Mouse (Mus musculus) C2C12 (cell line): ENCODE measurements around the gene Btbd10.

Source experiments
- CEBPB ChIP-seq: IDR thresholded peaks from one replicate; pipeline ENCODE4 v1.6.1; 2011; ENCODE audit warnings: low read depth, mild to moderate bottlenecking, control low read depth, moderate library complexity
- CTCF ChIP-seq: IDR thresholded peaks from one replicate; pipeline ENCODE4 v1.5.1; 2011; ENCODE audit not compliant: control insufficient read depth, insufficient read depth, insufficient read length
- FOSL1 ChIP-seq: IDR thresholded peaks from one replicate; pipeline ENCODE4 v1.8.0; 2011; ENCODE audit warnings: mild to moderate bottlenecking, low read length; ENCODE audit not compliant: poor library complexity, insufficient read depth, severe bottlenecking
- MAX ChIP-seq: IDR thresholded peaks from one replicate; pipeline ENCODE4 v1.6.1; 2011; ENCODE audit warnings: mild to moderate bottlenecking, control low read depth
- MYOD1 ChIP-seq: IDR thresholded peaks from one replicate; pipeline ENCODE4 v1.6.1; 2011; ENCODE audit warnings: low read depth; ENCODE audit not compliant: control insufficient read depth, insufficient read length
- MYOG ChIP-seq: IDR thresholded peaks from one replicate; pipeline ENCODE4 v1.6.1; 2011; ENCODE audit not compliant: control insufficient read depth, insufficient read length; ENCODE audit errors: extremely low read depth
- USF1 ChIP-seq: IDR thresholded peaks from one replicate; pipeline ENCODE4 v1.6.1; 2011; ENCODE audit warnings: low read depth, mild to moderate bottlenecking, control low read depth, moderate library complexity

DNA sequence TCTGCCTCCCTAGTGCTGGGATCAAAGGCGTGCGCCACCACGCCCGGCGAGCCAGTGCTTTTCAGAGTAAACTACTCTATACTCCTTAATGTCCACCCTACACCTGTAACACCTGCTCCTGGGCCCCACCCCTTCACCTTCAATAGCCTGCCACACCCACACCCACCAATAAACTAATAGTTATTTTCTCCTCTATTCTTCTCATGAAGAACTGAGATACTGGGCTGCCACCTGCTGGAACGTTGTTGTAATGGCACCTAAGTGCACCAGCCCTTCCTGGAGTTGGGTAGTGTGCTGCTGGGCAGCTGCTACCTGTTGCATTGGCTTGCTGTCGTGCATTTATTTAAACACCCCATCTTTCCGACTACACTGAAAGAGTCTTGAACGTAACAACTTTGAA is 100.9 kb downstream of the Btbd10 start:
- TF ChIP-seq CTCF (no peak), USF1 (no peak), MAX (no peak), CEBPB (no peak), MYOG (no peak), FOSL1 (no peak), MYOD1 (no peak)
